Mouse (Mus musculus): ENCODE results near the gene Zfp949. TPM values are rescaled to one million over a fixed set of nuclear protein-coding genes. Genes with fewer than 3 reads are reported as not detected.

Zfp949 gene
- polyA plus RNA-seq, 1 experiment from 2014 or later: 16.1 TPM

GRCm38 (mm10) chr9:88528736-88529135 lies 19.1 kb upstream of the Zfp949 start:
- no peak overlapping the region for H3K4me2 ChIP-seq (replicated peaks; ENCODE audit: low read depth, low read length)
- no peak overlapping the region for H3K27ac ChIP-seq (ENCODE audit: low read length)
- H3K27me3 ChIP-seq (ENCODE audit: control insufficient read depth, insufficient read depth, low read length): no peaks in the 10 kb centered on the region
- no peaks in the 10 kb centered on the region for H3K36me3 ChIP-seq (ENCODE audit: control insufficient read depth, insufficient read depth, low read length)
- H3K9ac ChIP-seq (replicated peaks; ENCODE audit: low read depth, low read length): no peak overlapping the region
- H3K4me1 ChIP-seq (ENCODE audit: control insufficient read depth, insufficient read depth, low read length): no peaks in the 10 kb centered on the region
- ATAC-seq (ENCODE audit: insufficient number of reproducible peaks, insufficient read depth, low FRiP score, low read depth): no peak
- no peaks in the 10 kb centered on the region for H3K9me3 ChIP-seq (ENCODE audit: control insufficient read depth, low read depth, low read length)
- no peak overlapping the region for H3K4me3 ChIP-seq (ENCODE audit: low read depth, low read length)
- 87% methylated on average over 5 of the region's 5 CpGs for WGBS

GRCm38 (mm10) chr9:88529571-88529970 lies 18.2 kb upstream of the Zfp949 start:
- ATAC-seq (ENCODE audit: insufficient number of reproducible peaks, insufficient read depth, low FRiP score, low read depth): no peak
- WGBS: 79% methylated on average over 3 of the region's 3 CpGs
- Histone ChIP-seq H3K27ac (ENCODE audit: low read length) (no peak overlapping the region), H3K27me3 (ENCODE audit: control insufficient read depth, insufficient read depth, low read length) (no peaks in the 10 kb centered on the region), H3K4me1 (ENCODE audit: control insufficient read depth, insufficient read depth, low read length) (no peaks in the 10 kb centered on the region), H3K9me3 (ENCODE audit: control insufficient read depth, low read depth, low read length) (no peaks in the 10 kb centered on the region), H3K36me3 (ENCODE audit: control insufficient read depth, insufficient read depth, low read length) (no peaks in the 10 kb centered on the region), H3K4me3 (ENCODE audit: low read depth, low read length) (no peak overlapping the region), H3K4me2 (replicated peaks; ENCODE audit: low read depth, low read length) (no peak overlapping the region), H3K9ac (replicated peaks; ENCODE audit: low read depth, low read length) (no peak overlapping the region)

GRCm38 (mm10) chr9:88529979-88530580 lies 17.7 kb upstream of the Zfp949 start:
- Histone ChIP-seq H3K4me2 (replicated peaks; ENCODE audit: low read depth, low read length) (no peak overlapping the region), H3K27ac (ENCODE audit: low read length) (no peak overlapping the region), H3K36me3 (ENCODE audit: control insufficient read depth, insufficient read depth, low read length) (no peaks in the 10 kb centered on the region), H3K27me3 (ENCODE audit: control insufficient read depth, insufficient read depth, low read length) (no peaks in the 10 kb centered on the region), H3K4me1 (ENCODE audit: control insufficient read depth, insufficient read depth, low read length) (no peaks in the 10 kb centered on the region), H3K9ac (replicated peaks; ENCODE audit: low read depth, low read length) (no peak overlapping the region), H3K9me3 (ENCODE audit: control insufficient read depth, low read depth, low read length) (no peaks in the 10 kb centered on the region), H3K4me3 (ENCODE audit: low read depth, low read length) (no peak overlapping the region)
- no peak for ATAC-seq (ENCODE audit: insufficient number of reproducible peaks, insufficient read depth, low FRiP score, low read depth)
- WGBS: 60% methylated on average over 5 of the region's 5 CpGs

DNA sequence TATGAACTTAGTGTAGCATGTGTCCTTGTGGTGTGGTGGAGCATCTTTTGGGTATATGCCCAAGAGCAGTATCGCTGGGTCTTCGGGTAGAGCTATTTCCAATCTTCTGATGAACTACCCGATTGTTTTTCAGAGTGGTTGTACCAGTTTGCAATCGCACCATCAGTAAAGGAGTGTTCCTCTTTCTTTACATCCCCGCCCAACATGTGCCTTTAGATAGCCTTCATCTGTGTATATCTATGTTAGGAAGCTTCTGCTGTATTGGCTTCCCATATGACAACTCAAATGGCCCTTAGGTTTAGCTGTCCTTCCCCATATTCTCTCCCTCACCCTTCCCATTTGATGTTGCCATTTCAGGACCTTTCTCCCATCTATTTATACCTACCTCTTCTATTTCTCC lies 13.7 kb upstream of the Zfp949 start:
- H3K9ac ChIP-seq (replicated peaks; ENCODE audit: low read depth, low read length): no peak overlapping the region
- no peaks in the 10 kb centered on the region for H3K9me3 ChIP-seq (ENCODE audit: control insufficient read depth, low read depth, low read length)
- 95% methylated on average over 5 of the region's 5 CpGs for WGBS
- no peaks in the 10 kb centered on the region for H3K4me1 ChIP-seq (ENCODE audit: control insufficient read depth, insufficient read depth, low read length)
- H3K4me2 ChIP-seq (replicated peaks; ENCODE audit: low read depth, low read length): no peak overlapping the region
- no peak overlapping the region for H3K27ac ChIP-seq (ENCODE audit: low read length)
- H3K36me3 ChIP-seq (ENCODE audit: control insufficient read depth, insufficient read depth, low read length): no peaks in the 10 kb centered on the region
- H3K27me3 ChIP-seq (ENCODE audit: control insufficient read depth, insufficient read depth, low read length): no peaks in the 10 kb centered on the region
- ATAC-seq (ENCODE audit: insufficient number of reproducible peaks, insufficient read depth, low FRiP score, low read depth): no peak
- no peak overlapping the region for H3K4me3 ChIP-seq (ENCODE audit: low read depth, low read length)

DNA sequence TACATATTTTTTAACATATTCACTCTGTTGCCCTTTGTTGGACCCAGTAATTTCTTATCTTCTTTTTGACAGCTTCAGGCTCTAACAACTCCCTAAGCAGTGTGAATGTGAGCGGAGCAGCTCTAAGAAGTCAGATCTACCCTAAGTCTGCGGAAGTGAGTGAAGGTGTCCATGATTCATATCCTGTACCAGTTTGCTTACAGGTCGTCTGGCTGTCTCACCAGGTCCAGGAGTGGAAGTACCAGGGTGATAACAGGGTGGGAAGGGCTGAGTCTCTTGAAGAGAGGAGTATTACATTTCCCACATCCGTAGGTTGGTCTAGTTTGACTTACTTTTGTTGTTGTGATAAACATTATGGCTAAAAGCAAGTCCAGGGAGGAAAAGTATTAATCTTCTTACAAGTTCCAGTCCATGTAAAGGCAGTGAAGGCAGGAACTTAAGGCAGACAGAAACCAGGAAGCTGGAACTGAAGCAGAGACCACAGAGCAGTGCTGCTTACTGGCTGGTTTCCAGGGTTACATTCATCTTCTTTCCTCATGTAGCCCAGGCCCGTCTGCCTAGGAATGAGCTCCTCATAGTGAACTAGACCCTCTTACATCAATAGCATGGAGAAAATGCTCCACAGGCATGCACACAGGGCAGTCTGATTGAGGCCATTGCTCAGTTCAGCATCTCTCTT lies 8.1 kb upstream of the Zfp949 start:
- no peak overlapping the region for H3K27ac ChIP-seq (ENCODE audit: low read length)
- no peak for ATAC-seq (ENCODE audit: insufficient number of reproducible peaks, insufficient read depth, low FRiP score, low read depth)
- H3K4me2 ChIP-seq (replicated peaks; ENCODE audit: low read depth, low read length): no peak overlapping the region

GRCm38 (mm10) chr9:88542816-88543215 lies 5.0 kb upstream of the Zfp949 start:
- 32% methylated on average over 2 of the region's 2 CpGs for WGBS
- H3K4me1 ChIP-seq (ENCODE audit: control insufficient read depth, insufficient read depth, low read length): no peaks in the 10 kb centered on the region
- H3K27ac ChIP-seq (ENCODE audit: low read length): no peak overlapping the region
- no peaks in the 10 kb centered on the region for H3K36me3 ChIP-seq (ENCODE audit: control insufficient read depth, insufficient read depth, low read length)
- H3K27me3 ChIP-seq (ENCODE audit: control insufficient read depth, insufficient read depth, low read length): no peaks in the 10 kb centered on the region
- ATAC-seq (ENCODE audit: insufficient number of reproducible peaks, insufficient read depth, low FRiP score, low read depth): no peak
- no peak overlapping the region for H3K4me3 ChIP-seq (ENCODE audit: low read depth, low read length)
- H3K9ac ChIP-seq (replicated peaks; ENCODE audit: low read depth, low read length): no peak overlapping the region
- H3K4me2 ChIP-seq (replicated peaks; ENCODE audit: low read depth, low read length): no peak overlapping the region
- no peaks in the 10 kb centered on the region for H3K9me3 ChIP-seq (ENCODE audit: control insufficient read depth, low read depth, low read length)

More for the DNA sequence above, 8.1 kb upstream of the Zfp949 start:
- 66% methylated on average over 5 of the region's 5 CpGs for WGBS
- Histone ChIP-seq H3K4me1 (ENCODE audit: control insufficient read depth, insufficient read depth, low read length) (no peaks in the 10 kb centered on the region), H3K9me3 (ENCODE audit: control insufficient read depth, low read depth, low read length) (no peaks in the 10 kb centered on the region), H3K4me3 (ENCODE audit: low read depth, low read length) (no peak overlapping the region), H3K27me3 (ENCODE audit: control insufficient read depth, insufficient read depth, low read length) (no peaks in the 10 kb centered on the region), H3K36me3 (ENCODE audit: control insufficient read depth, insufficient read depth, low read length) (no peaks in the 10 kb centered on the region), H3K9ac (replicated peaks; ENCODE audit: low read depth, low read length) (no peak overlapping the region)

- H3K36me3 ChIP-seq (ENCODE audit: control insufficient read depth, insufficient read depth, low read length): no peaks in the 10 kb centered on the region
These were observed 2.3 kb upstream of the Zfp949 start for GRCm38 (mm10) chr9:88545534-88545933.

DNA sequence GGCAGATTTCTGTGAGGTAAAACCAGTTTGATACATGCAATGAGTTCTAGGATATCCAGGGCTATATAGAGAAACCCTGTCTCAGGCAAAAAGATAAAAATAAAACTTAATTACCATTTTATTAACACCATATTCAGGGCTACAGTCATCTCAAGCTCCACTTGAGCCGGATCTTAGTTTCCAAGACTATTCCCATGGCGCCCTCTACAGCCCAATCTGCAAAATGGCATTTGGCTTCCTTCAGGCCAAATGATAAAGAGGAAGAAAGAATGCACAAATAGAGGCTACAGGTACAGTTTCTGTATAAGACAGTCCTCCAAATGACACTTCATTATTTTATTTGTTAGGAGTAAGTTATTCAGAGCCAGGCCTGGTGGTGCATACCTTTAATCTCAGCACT lies 1.7 kb upstream of the Zfp949 start:
- H3K4me2 ChIP-seq (replicated peaks; ENCODE audit: low read depth, low read length): no peak overlapping the region
- H3K27me3 ChIP-seq (ENCODE audit: control insufficient read depth, insufficient read depth, low read length): no peaks in the 10 kb centered on the region
- H3K27ac ChIP-seq (ENCODE audit: low read length): no peak overlapping the region
- H3K9ac ChIP-seq (replicated peaks; ENCODE audit: low read depth, low read length): no peak overlapping the region
- H3K9me3 ChIP-seq (ENCODE audit: control insufficient read depth, low read depth, low read length): no peaks in the 10 kb centered on the region
- no peak for ATAC-seq (ENCODE audit: insufficient number of reproducible peaks, insufficient read depth, low FRiP score, low read depth)
- H3K4me3 ChIP-seq (ENCODE audit: low read depth, low read length): no peak overlapping the region
- H3K4me1 ChIP-seq (ENCODE audit: control insufficient read depth, insufficient read depth, low read length): peaks cover 4% of the 10 kb centered on the region; the same call in 1 of the 2 replicates
- WGBS: 2% methylated on average over 2 of the region's 2 CpGs
- H3K36me3 ChIP-seq (ENCODE audit: control insufficient read depth, insufficient read depth, low read length): no peaks in the 10 kb centered on the region

More at GRCm38 (mm10) chr9:88545534-88545933, 2.3 kb upstream of the Zfp949 start:
- Histone ChIP-seq H3K4me3 (ENCODE audit: low read depth, low read length) (no peak overlapping the region), H3K9me3 (ENCODE audit: control insufficient read depth, low read depth, low read length) (no peaks in the 10 kb centered on the region), H3K27me3 (ENCODE audit: control insufficient read depth, insufficient read depth, low read length) (no peaks in the 10 kb centered on the region), H3K4me1 (ENCODE audit: control insufficient read depth, insufficient read depth, low read length) (peaks cover 4% of the 10 kb centered on the region; the same call in 1 of the 2 replicates), H3K27ac (ENCODE audit: low read length) (no peak overlapping the region), H3K4me2 (replicated peaks; ENCODE audit: low read depth, low read length) (no peak overlapping the region), H3K9ac (replicated peaks; ENCODE audit: low read depth, low read length) (no peak overlapping the region)
- 38% methylated on average over 3 of the region's 3 CpGs for WGBS
- ATAC-seq (ENCODE audit: insufficient number of reproducible peaks, insufficient read depth, low FRiP score, low read depth): no peak

Measured in stomach, embryonic 14.5 days (tissue).